Mouse (Mus musculus): Measurements from ENCODE around the gene Pgr.

DNA sequence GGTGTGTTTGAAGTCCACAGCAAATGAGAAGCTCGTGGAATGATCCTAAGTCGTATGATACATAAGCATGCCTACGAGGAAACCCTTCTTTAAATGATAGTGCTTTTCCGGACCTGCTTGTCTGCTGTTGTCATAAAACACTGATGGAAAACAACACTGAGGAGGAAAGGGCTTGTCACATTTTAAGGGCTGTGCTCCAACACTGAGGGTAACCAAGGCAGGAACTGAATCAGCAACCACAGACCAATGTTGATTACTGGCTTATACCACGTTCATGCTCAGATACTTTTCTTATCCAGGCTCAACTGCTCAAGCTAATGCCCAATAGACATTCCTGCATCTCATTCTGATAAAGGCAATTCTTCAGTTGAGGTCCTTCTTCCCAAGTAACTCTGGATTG lies 4.4 kb upstream of the Pgr start:
- TF ChIP-seq POLR2A (IDR thresholded peaks at IDR 0.05; ENCODE audit: low read depth, low read length) (no peak), CTCF (IDR thresholded peaks at IDR 0.05; ENCODE audit: extremely low read depth, insufficient read length, insufficient replicate concordance, low read depth, low read length) (no peak)
